Mouse (Mus musculus): Measurements from ENCODE around the gene Tdrd7.

DNA sequence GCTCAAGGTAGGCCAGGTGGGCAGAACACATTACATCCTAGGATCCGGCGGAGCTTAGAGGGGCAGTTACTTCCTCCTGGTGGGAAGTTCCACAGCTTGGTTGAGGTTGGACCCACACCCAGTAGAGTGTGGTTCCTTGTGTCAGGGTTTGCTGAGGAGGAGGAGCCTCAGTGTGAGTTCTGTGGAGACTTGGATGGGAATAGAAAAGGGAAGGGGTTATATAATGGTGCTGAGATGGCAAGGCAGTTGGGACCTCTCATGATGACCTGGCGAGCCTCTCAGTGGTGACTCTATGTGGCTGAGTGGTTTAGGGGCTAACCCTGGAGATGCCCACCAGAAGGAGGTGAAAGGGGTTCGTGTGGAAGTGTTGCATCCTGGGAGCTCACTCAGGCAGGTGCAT lies 98.7 kb downstream of the Tdrd7 start:
- TF ChIP-seq CTCF (IDR thresholded peaks at IDR 0.05; ENCODE audit: extremely low read depth, insufficient read depth, low read length) (no peak), POLR2A (IDR thresholded peaks at IDR 0.05; ENCODE audit: extremely low read depth, insufficient read depth, low read length) (no peak)

All from cortical plate, adult 2 months (tissue).